Mouse (Mus musculus) liver, adult 2 months (tissue): ENCODE results near the gene Sstr3. TPM values are rescaled to one million over a fixed set of nuclear protein-coding genes. Genes with fewer than 3 reads are reported as not detected.
A peak's percentile ranks its signal among the peaks of the same experiment; 100 is the strongest.

Experiments used
- DNase-seq: peaks from one replicate; pipeline ENCODE4 v3.0.0-alpha.2; 2011; ENCODE audit warnings: low read depth, low spot score; ENCODE audit errors: extremely low read depth
- H3K27ac ChIP-seq: fragments of 200-500 bp; replicated peaks from 2 replicates; pipeline ENCODE4 v1.5.1; 2012; ENCODE audit warnings: low read depth, mild to moderate bottlenecking, control low read depth, inconsistent platforms, low read length; ENCODE audit not compliant: insufficient read depth
- H3K27me3 ChIP-seq: fragments of 200-500 bp; 2 replicates; pipeline ENCODE4 v1.6.1; 2012; ENCODE audit warnings: mild to moderate bottlenecking, moderate library complexity, low read length, inconsistent platforms; ENCODE audit not compliant: control insufficient read depth, insufficient read depth
- H3K36me3 ChIP-seq: fragments of 200-500 bp; 2 replicates; pipeline ENCODE4 v1.6.1; 2012; ENCODE audit warnings: low read length, inconsistent platforms; ENCODE audit not compliant: control insufficient read depth, insufficient read depth
- H3K4me1 ChIP-seq: fragments of 200-500 bp; 2 replicates; pipeline ENCODE4 v1.6.1; 2011; ENCODE audit warnings: low read length; ENCODE audit not compliant: control insufficient read depth, insufficient read depth
- H3K4me3 ChIP-seq: fragments of 200-500 bp; 2 replicates; pipeline ENCODE4 v1.5.1; 2011; ENCODE audit warnings: low read depth, mild to moderate bottlenecking, control low read depth, low read length, moderate library complexity; ENCODE audit not compliant: insufficient read depth
- H3K79me2 ChIP-seq: fragments of 200-500 bp; 2 replicates; pipeline ENCODE4 v1.6.1; 2012; ENCODE audit warnings: inconsistent platforms, mild to moderate bottlenecking, low read length, moderate library complexity; ENCODE audit not compliant: control insufficient read depth, insufficient read depth
- H3K9ac ChIP-seq: fragments of 200-500 bp; 2 replicates; pipeline ENCODE4 v1.6.1; 2012; ENCODE audit warnings: low read depth, mild to moderate bottlenecking, control low read depth, inconsistent platforms, low read length
- CTCF ChIP-seq: fragments of 200-500 bp; IDR thresholded peaks from 2 replicates; pipeline ENCODE4 v1.5.1; 2011; ENCODE audit warnings: low read depth, low read length, control low read depth
- POLR2A ChIP-seq: fragments of 200-500 bp; IDR thresholded peaks from 2 replicates; pipeline ENCODE4 v1.6.1; 2011; ENCODE audit warnings: low read length, control low read depth; ENCODE audit not compliant: insufficient read depth; ENCODE audit errors: extremely low read depth
- WGBS: fragments of 180-500 bp; shearing (Covaris S2); methylation state at CpG from one replicate; pipeline ENCODE4 v1.1.7; 2018; 5-methylcytosine and 5-hydroxymethylcytosine counted together
- polyA plus RNA-seq: library from polyadenylated mRNA; depleted of rRNA; stranded (reverse); fragments of >200 nt; gene quantifications from 2 replicates; pipeline ENCODE4 v1.2.3, GENCODE M21; 2012; rRNA removed
- total RNA-seq: library from RNA; depleted of rRNA; stranded (reverse); fragments of >200 nt; gene quantifications from 2 replicates; pipeline ENCODE4 v1.2.3, GENCODE M21; 2014; rRNA removed

Sstr3 gene
- under 0.01 TPM in 1 of 2 replicates, not detected in the other for total RNA-seq
- not detected in 2 replicates for polyA plus RNA-seq

DNA sequence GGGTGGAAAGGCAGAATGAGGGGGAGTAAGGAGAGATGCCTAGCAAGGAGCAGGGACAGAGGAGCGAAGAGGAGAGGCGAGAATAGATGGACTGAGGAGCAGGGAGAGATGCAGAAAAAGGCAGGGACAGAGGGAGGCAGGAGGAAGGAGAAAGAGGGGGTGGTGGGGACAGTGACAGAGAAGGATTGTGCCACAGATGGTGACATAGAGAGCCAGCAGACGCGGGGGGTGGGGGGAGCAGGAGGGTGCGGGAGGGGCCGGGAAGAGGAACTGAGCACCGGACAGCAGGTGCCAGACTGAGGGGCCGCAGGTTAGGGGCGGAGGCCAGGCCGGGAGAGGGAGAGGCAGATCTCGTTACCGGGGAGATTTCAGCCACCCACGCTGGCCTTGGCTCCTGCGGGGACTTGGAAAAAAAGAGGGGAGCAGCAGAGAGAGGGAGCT is at the start of gene Sstr3:
TSS of gene Sstr3 (minus strand) at position 125 of the 441 bp plus-strand sequence.
- no peaks in the 10 kb centered on the region for H3K79me2 ChIP-seq
- no peaks in the 10 kb centered on the region for H3K27me3 ChIP-seq

DNA sequence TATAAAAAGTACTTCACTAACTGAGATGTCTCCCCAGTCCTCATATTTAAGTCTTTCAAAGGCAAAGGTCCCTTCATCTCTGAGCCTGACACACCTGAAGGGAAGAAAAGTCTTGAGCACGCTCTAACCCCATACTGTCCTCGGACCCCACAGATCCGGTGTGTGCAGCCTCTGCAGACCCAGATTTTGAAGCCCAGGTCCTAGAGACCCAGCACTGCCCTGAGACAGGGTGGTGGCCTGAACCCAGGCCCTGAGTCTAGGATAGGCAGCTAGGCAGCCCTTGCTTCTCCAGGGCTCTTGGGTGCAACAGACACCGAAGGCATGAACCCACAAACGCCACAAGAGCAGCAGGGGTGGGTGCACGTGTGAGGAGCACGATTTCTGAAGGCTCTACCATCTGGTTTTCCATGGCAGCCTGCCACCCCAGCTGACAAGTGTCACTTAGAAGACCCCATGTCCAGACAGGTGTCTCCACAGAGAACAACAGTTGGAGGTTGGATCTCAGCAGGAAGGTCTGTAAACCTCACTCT is 49.5 kb upstream of the Sstr3 start:
- Histone ChIP-seq H3K36me3 (no peaks in the 10 kb centered on the region), H3K27ac (no peak overlapping the region), H3K27me3 (no peaks in the 10 kb centered on the region), H3K4me3 (no peak overlapping the region), H3K4me1 (no peaks in the 10 kb centered on the region), H3K9ac (no peak overlapping the region), H3K79me2 (no peaks in the 10 kb centered on the region)
- WGBS, result 91% methylated on average over 7 of the region's 7 CpGs
- DNase-seq, result no peak
- TF ChIP-seq CTCF (no peak), POLR2A (no peak)

More for the DNA sequence above, at the start of gene Sstr3:
- 24% methylated on average over 13 of the region's 14 CpGs for WGBS
- no peak for DNase-seq
- Histone ChIP-seq H3K9ac (no peak within 1 kb of the TSS), H3K4me3 (no peak within 1 kb of the TSS), H3K4me1 (peaks cover 15% of the 10 kb centered on the region), H3K36me3 (no peaks in the 10 kb centered on the region), H3K27ac (no peak within 1 kb of the TSS)
- no peak for TF ChIP-seq POLR2A
- no peak for TF ChIP-seq CTCF

- TF ChIP-seq CTCF (no peak), POLR2A (no peak)
- Histone ChIP-seq H3K4me1 (no peaks in the 10 kb centered on the region), H3K36me3 (no peaks in the 10 kb centered on the region), H3K27ac (no peak overlapping the region), H3K4me3 (no peak overlapping the region), H3K27me3 (no peaks in the 10 kb centered on the region), H3K9ac (no peak overlapping the region), H3K79me2 (no peaks in the 10 kb centered on the region)
- no peak for DNase-seq
- 86% methylated on average over 14 of the region's 14 CpGs for WGBS
Observed at GRCm38 (mm10) chr15:78592452-78592968, 48.0 kb upstream of the Sstr3 start.

DNA sequence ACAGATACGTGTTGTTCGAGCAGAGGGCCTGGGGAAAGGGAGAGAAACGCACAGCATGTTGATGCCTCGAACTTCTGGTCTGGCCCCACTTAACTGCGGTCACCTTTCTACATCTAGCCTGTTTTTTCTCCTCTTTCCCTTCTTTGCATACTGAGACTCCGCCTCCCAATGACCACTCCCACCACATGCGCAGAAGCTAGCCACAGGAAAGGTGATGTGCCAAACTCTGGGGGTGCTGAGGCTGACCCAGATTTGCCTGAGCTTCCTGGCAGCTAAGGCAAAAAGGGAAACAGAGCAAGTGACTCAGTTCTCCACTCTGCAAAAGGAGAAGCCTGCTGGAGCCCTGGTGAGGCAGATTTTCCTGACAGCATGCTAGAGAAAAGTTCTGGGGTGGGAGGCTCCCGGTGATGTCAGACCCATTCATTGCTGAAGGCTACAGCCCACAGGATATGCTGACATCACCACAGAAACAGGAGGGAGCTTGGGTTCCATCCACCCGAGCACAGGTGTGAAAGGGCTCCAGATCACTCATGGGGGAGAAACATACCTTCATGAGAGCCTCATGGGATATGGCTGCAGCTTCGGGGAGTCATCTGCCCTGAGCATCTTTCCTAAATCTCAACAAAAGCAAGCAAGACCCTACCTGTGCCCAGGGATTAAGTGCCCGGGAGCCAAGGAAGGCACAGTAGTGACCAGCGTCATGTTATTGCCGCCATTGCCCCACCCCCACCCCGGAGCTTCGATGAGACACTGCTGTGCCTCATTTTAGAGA is 47.4 kb upstream of the Sstr3 start:
- no peaks in the 10 kb centered on the region for H3K79me2 ChIP-seq
- DNase-seq, result peak; percentile 21
- WGBS, result 60% methylated on average over 15 of the region's 15 CpGs
- H3K36me3 ChIP-seq, result no peaks in the 10 kb centered on the region
- H3K27me3 ChIP-seq, result no peaks in the 10 kb centered on the region
- no peak overlapping the region for H3K9ac ChIP-seq
- no peak for TF ChIP-seq POLR2A
- no peak for TF ChIP-seq CTCF
- H3K27ac ChIP-seq, result no peak overlapping the region
- no peak overlapping the region for H3K4me3 ChIP-seq
- no peaks in the 10 kb centered on the region for H3K4me1 ChIP-seq

DNA sequence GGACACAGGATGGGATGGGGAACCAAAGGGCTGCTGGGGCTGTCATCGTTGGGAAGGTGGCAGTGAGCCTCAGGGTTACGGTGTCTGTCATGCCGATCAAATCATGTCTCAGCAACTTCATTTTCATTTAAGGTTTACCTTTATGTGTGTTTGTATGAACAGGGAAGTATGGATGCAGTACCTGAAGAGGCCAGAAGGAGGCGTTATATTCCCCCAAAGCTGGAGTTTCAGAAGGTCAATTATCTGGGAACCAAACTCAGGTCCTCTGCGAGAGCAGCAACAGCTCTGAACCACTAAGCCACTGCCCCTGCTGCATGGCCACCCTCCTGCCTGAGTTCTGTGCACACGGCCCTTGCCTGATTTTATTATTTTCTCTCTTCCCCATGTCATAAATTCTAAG is 46.3 kb upstream of the Sstr3 start:
- no peak overlapping the region for H3K9ac ChIP-seq
- no peaks in the 10 kb centered on the region for H3K27me3 ChIP-seq
- no peak overlapping the region for H3K27ac ChIP-seq
- no peaks in the 10 kb centered on the region for H3K79me2 ChIP-seq
- H3K36me3 ChIP-seq, result no peaks in the 10 kb centered on the region
- no peak for DNase-seq
- TF ChIP-seq CTCF (no peak), POLR2A (no peak)
- no peak overlapping the region for H3K4me3 ChIP-seq
- H3K4me1 ChIP-seq, result no peaks in the 10 kb centered on the region
- 83% methylated on average over 6 of the region's 6 CpGs for WGBS
